Mouse (Mus musculus) MEL (cell line): ENCODE results near the gene Clock. TPM values are rescaled to one million over a fixed set of nuclear protein-coding genes. Genes with fewer than 3 reads are reported as not detected.

ENCODE experiments used
- DNase-seq: peaks from one replicate; pipeline ENCODE4 v3.0.0; 2011; ENCODE audit warnings: low read depth, low spot score
- H3K27ac ChIP-seq: 2 replicates; pipeline ENCODE4 v1.5.1; 2012; ENCODE audit warnings: low read depth, mild to moderate bottlenecking, control low read depth, low read length, moderate library complexity; ENCODE audit not compliant: control insufficient read depth
- H3K27me3 ChIP-seq, 2 experiments: fragments of 150-350 bp in 1 of 2; sonication (generic) in 1 of 2; 2 replicates each; pipeline ENCODE4 v1.6.1; 2012; ENCODE audit warnings: low read length in 2 of 2, mild to moderate bottlenecking in 2 of 2, improper control_type of control experiment in 1 of 2, moderate library complexity in 1 of 2; ENCODE audit not compliant: insufficient read depth in 2 of 2, control insufficient read depth in 1 of 2
- H3K36me3 ChIP-seq, 2 experiments: 2 replicates each; pipeline ENCODE4 v1.6.1; 2012 to 2014; ENCODE audit warnings: low read length in 2 of 2, improper control_type of control experiment in 1 of 2, inconsistent platforms in 1 of 2, mild to moderate bottlenecking in 1 of 2; ENCODE audit not compliant: insufficient read depth in 2 of 2, control insufficient read depth in 1 of 2
- H3K4me1 ChIP-seq, 2 experiments: fragments of 150-350 bp in 1 of 2; sonication (generic) in 1 of 2; 2 replicates each; pipeline ENCODE4 v1.6.1; 2012; ENCODE audit warnings: low read length in 2 of 2, improper control_type of control experiment in 1 of 2, mild to moderate bottlenecking in 1 of 2; ENCODE audit not compliant: insufficient read depth in 2 of 2, control insufficient read depth in 1 of 2
- H3K4me3 ChIP-seq, 2 experiments: fragments of 150-350 bp in 1 of 2; sonication (generic) in 1 of 2; 2 replicates each; pipeline ENCODE4 v1.5.1; 2012; ENCODE audit warnings: low read depth in 2 of 2, low read length in 2 of 2, mild to moderate bottlenecking in 2 of 2, moderate library complexity in 2 of 2, control low read depth in 1 of 2, improper control_type of control experiment in 1 of 2; ENCODE audit not compliant: control insufficient read depth in 1 of 2, insufficient read depth in 1 of 2
- H3K79me2 ChIP-seq: 2 replicates; pipeline ENCODE4 v1.6.1; 2012; ENCODE audit warnings: mild to moderate bottlenecking, low read length, moderate library complexity; ENCODE audit not compliant: control insufficient read depth, poor library complexity, insufficient read depth
- H3K9ac ChIP-seq: 2 replicates; pipeline ENCODE4 v1.6.1; 2012; ENCODE audit warnings: low read depth, mild to moderate bottlenecking, control low read depth, low read length, moderate library complexity; ENCODE audit not compliant: control insufficient read depth, poor library complexity, severe bottlenecking
- H3K9me3 ChIP-seq: fragments of 150-350 bp; sonication (generic); replicated peaks from 2 replicates; pipeline ENCODE4 v1.6.1; 2012; ENCODE audit warnings: mild to moderate bottlenecking, low read length, improper control_type of control experiment, moderate library complexity; ENCODE audit not compliant: insufficient read depth
- CHD1 ChIP-seq: IDR thresholded peaks from 2 replicates; pipeline ENCODE4 v1.6.1; 2012; ENCODE audit warnings: low read depth, mild to moderate bottlenecking, inconsistent platforms, low read length, improper control_type of control experiment
- CTCF ChIP-seq, 3 experiments: IDR thresholded peaks in 2 of 3; conservative IDR thresholded peaks in 1 of 3; 2 replicates each; pipeline ENCODE4 v1.5.1; 2011 to 2012; ENCODE audit warnings: low read length in 3 of 3, low read depth in 2 of 3, mild to moderate bottlenecking in 2 of 3, improper control_type of control experiment in 1 of 3, inconsistent platforms in 1 of 3, mixed read lengths in 1 of 3, moderate library complexity in 1 of 3; ENCODE audit not compliant: control insufficient read depth in 1 of 3, insufficient read depth in 1 of 3, poor library complexity in 1 of 3, severe bottlenecking in 1 of 3
- ELF1 ChIP-seq: IDR thresholded peaks from 2 replicates; pipeline ENCODE4 v1.6.1; 2014; ENCODE audit warnings: low read depth, mild to moderate bottlenecking, inconsistent platforms, low read length, improper control_type of control experiment, moderate library complexity
- GABPA ChIP-seq: IDR thresholded peaks from 2 replicates; pipeline ENCODE4 v1.6.1; 2012; ENCODE audit warnings: low read depth, mild to moderate bottlenecking, inconsistent platforms, low read length, improper control_type of control experiment, moderate library complexity
- GATA1 ChIP-seq: IDR thresholded peaks from 2 replicates; pipeline ENCODE4 v1.6.1; 2011; ENCODE audit warnings: low read depth, low read length, improper control_type of control experiment
- HCFC1 ChIP-seq: IDR thresholded peaks from 2 replicates; pipeline ENCODE4 v1.6.1; 2012; ENCODE audit warnings: low read depth, mild to moderate bottlenecking, inconsistent platforms, low read length, improper control_type of control experiment, moderate library complexity
- KAT2A ChIP-seq: conservative IDR thresholded peaks from 2 replicates; pipeline ENCODE4 v1.6.1; 2012; ENCODE audit warnings: low read depth, low read length, improper control_type of control experiment, inconsistent platforms
- MAFK ChIP-seq: IDR thresholded peaks from 2 replicates; pipeline ENCODE4 v1.6.1; 2011; ENCODE audit warnings: low read depth, mild to moderate bottlenecking, low read length, improper control_type of control experiment, borderline replicate concordance
- MAX ChIP-seq: IDR thresholded peaks from 2 replicates; pipeline ENCODE4 v1.6.1; 2011; ENCODE audit warnings: low read length, improper control_type of control experiment
- MEF2A ChIP-seq: IDR thresholded peaks from 2 replicates; pipeline ENCODE4 v1.6.1; 2014; ENCODE audit warnings: low read depth, mild to moderate bottlenecking, inconsistent platforms, low read length, improper control_type of control experiment; ENCODE audit not compliant: poor library complexity, insufficient replicate concordance, severe bottlenecking; ENCODE audit errors: extremely low read depth
- MYC ChIP-seq: IDR thresholded peaks from 2 replicates; pipeline ENCODE4 v1.6.1; 2011; ENCODE audit warnings: low read depth, mild to moderate bottlenecking, low read length, improper control_type of control experiment, moderate library complexity
- POLR2AphosphoS2 ChIP-seq: IDR thresholded peaks from 2 replicates; pipeline ENCODE4 v1.6.1; 2011; ENCODE audit warnings: low read length, improper control_type of control experiment
- POLR2AphosphoS5 ChIP-seq: IDR thresholded peaks from 2 replicates; pipeline ENCODE4 v1.6.1; 2012; ENCODE audit warnings: low read depth, borderline replicate concordance, mild to moderate bottlenecking, inconsistent platforms, low read length, moderate library complexity, mixed read lengths
- RAD21 ChIP-seq: IDR thresholded peaks from 2 replicates; pipeline ENCODE4 v1.6.1; 2011; ENCODE audit warnings: mild to moderate bottlenecking, low read depth, low read length, improper control_type of control experiment
- SMC3 ChIP-seq: IDR thresholded peaks from 2 replicates; pipeline ENCODE4 v1.6.1; 2011; ENCODE audit warnings: low read depth, low read length, improper control_type of control experiment
- TAL1 ChIP-seq: IDR thresholded peaks from 2 replicates; pipeline ENCODE4 v1.6.1; 2012; ENCODE audit warnings: mild to moderate bottlenecking, inconsistent platforms, low read length, moderate library complexity, mixed read lengths
- TBP ChIP-seq: IDR thresholded peaks from 2 replicates; pipeline ENCODE4 v1.8.0; 2011; ENCODE audit warnings: low read depth, low read length, improper control_type of control experiment
- UBTF ChIP-seq: IDR thresholded peaks from 2 replicates; pipeline ENCODE4 v1.6.1; 2012; ENCODE audit warnings: low read depth, mild to moderate bottlenecking, inconsistent platforms, low read length, improper control_type of control experiment, moderate library complexity, borderline replicate concordance; ENCODE audit not compliant: insufficient read depth
- USF2 ChIP-seq, 2 experiments: IDR thresholded peaks; 2 replicates each; pipeline ENCODE4 v1.6.1; 2011 to 2012; ENCODE audit warnings: improper control_type of control experiment in 2 of 2, low read length in 2 of 2, borderline replicate concordance in 1 of 2, inconsistent platforms in 1 of 2, low read depth in 1 of 2, mild to moderate bottlenecking in 1 of 2; ENCODE audit not compliant: insufficient read depth in 1 of 2
- ZC3H11A ChIP-seq: IDR thresholded peaks from 2 replicates; pipeline ENCODE4 v1.6.1; 2012; ENCODE audit warnings: low read depth, mild to moderate bottlenecking, inconsistent platforms, low read length, improper control_type of control experiment
- ZMIZ1 ChIP-seq: IDR thresholded peaks from 2 replicates; pipeline ENCODE4 v1.6.1; 2012; ENCODE audit warnings: low read depth, mild to moderate bottlenecking, inconsistent platforms, low read length, improper control_type of control experiment, moderate library complexity
- polyA plus RNA-seq, 2 experiments: library from polyadenylated mRNA; stranded (reverse) in 1 of 2; unstranded in 1 of 2; fragments of >175 nt in 1 of 2; fragments of >200 nt in 1 of 2; gene quantifications; 2 replicates each; pipeline versions ENCODE4 v1.2.1 to v1.2.4; 2012; ENCODE audit warnings: low replicate concordance in 2 of 2, low read depth in 1 of 2; ENCODE audit not compliant: insufficient read length in 2 of 2, insufficient read depth in 1 of 2, missing spikeins in 1 of 2
- total RNA-seq: library from RNA; depleted of rRNA; stranded (reverse); fragments of 300-350 nt; gene quantifications from 2 replicates; pipeline ENCODE4 v1.2.3, GENCODE M21; 2012

Gene Clock
- total and polyA plus RNA-seq, 3 experiments = 4.1 to 77.5 (median 6.3) TPM

GRCm38 (mm10) chr5:76176841-76177240, 127.8 kb downstream of the Clock start:
- H3K79me2 ChIP-seq = no peaks in the 10 kb centered on the region
- H3K9me3 ChIP-seq = no peaks in the 10 kb centered on the region
- no peak for TF ChIP-seq ELF1
- no peak for TF ChIP-seq ZMIZ1
- TF ChIP-seq HCFC1 = no peak
- peaks cover 0 to 5% of the 10 kb centered on the region in 2 experiments; a peak in 2 of 4 replicates for H3K4me1 ChIP-seq
- H3K36me3 ChIP-seq = peaks cover 0 to 5% of the 10 kb centered on the region in 2 experiments; a peak in 2 of 4 replicates
- DNase-seq = no peak
- no peak overlapping the region for H3K27ac ChIP-seq
- peaks cover 2 to 5% of the 10 kb centered on the region in 2 experiments; a peak in 3 of 4 replicates for H3K27me3 ChIP-seq
- no peak overlapping the region for H3K4me3 ChIP-seq
- no peak overlapping the region for H3K9ac ChIP-seq

DNA sequence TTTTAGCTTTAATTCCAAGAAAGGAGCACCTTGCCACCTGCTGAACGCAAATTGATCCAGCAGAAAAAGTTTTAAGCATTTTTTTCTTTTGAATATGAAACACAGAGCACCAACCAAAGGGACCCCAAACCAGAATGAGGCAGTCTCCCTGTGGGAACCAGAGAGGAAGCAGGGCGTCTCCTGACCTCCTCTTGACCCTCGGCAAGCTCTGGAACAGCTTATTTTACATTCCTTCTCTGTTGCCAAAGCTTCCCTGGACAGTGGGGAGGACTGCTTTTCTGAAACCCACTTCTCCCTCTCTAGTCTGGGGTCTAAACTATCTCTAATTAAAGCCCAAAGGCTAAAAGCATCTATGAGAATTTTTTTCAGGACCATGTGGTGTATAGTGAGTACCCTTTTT, 128.2 kb downstream of the Clock start:
- Histone ChIP-seq H3K9ac (no peak overlapping the region), H3K27ac (no peak overlapping the region), H3K36me3 (peaks cover 0 to 5% of the 10 kb centered on the region in 2 experiments; a peak in 2 of 4 replicates), H3K9me3 (no peaks in the 10 kb centered on the region), H3K4me3 (no peak overlapping the region), H3K79me2 (no peaks in the 10 kb centered on the region), H3K27me3 (peaks cover 2 to 5% of the 10 kb centered on the region in 2 experiments; a peak in 3 of 4 replicates), H3K4me1 (peaks cover 0 to 5% of the 10 kb centered on the region in 2 experiments; a peak in 2 of 4 replicates)
- TF ChIP-seq CTCF (IDR thresholded peaks at IDR 0.05 in 2 of 3, conservative IDR thresholded peaks at IDR 0.05 in 1 of 3; ENCODE audit: control insufficient read depth in 1 of 3, insufficient read depth in 1 of 3, low read depth in 2 of 3, low read length in 3 of 3, poor library complexity in 1 of 3, severe bottlenecking in 1 of 3) = no peak
- no peak for DNase-seq

DNA sequence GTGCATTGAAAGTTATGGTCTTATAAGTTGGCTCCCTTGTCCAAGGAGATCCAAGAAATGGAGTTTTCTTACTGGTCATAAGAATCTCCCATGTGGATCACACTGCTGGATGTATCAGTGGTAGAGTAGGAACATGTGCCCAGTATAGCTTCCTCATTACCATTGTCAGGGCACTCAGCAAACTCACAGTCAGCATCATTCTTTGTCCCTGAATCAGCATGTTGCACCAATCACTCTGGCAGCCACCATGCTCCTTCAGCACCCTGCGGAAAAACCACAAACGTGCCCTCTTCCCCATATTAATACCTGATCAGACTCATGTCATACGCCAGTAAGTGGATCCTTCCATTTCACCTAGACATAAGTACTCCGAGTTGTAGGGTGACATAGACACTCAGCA, 129.5 kb downstream of the Clock start:
- Histone ChIP-seq H3K36me3 (peaks cover 0 to 5% of the 10 kb centered on the region in 2 experiments; a peak in 2 of 4 replicates), H3K4me3 (no peak overlapping the region), H3K79me2 (no peaks in the 10 kb centered on the region), H3K9ac (no peak overlapping the region), H3K27me3 (peaks cover 2 to 5% of the 10 kb centered on the region in 2 experiments; a peak in 3 of 4 replicates), H3K27ac (no peak overlapping the region), H3K4me1 (peaks cover 0 to 5% of the 10 kb centered on the region in 2 experiments; a peak in 2 of 4 replicates), H3K9me3 (no peaks in the 10 kb centered on the region)
- no peak for DNase-seq
- TF ChIP-seq GABPA (no peak), RAD21 (no peak), MYC (no peak), TBP (no peak), MAFK (no peak), ZC3H11A (no peak), SMC3 (no peak), MEF2A (no peak), KAT2A (no peak), UBTF (no peak), POLR2AphosphoS2 (no peak), USF2 (IDR thresholded peaks at IDR 0.05; ENCODE audit: borderline replicate concordance in 1 of 2, insufficient read depth in 1 of 2, low read depth in 1 of 2, low read length in 2 of 2) (no peak), CHD1 (no peak), GATA1 (no peak), ELF1 (no peak), TAL1 (no peak), POLR2AphosphoS5 (no peak), MAX (no peak)
